Mouse (Mus musculus): ENCODE measurements at regions not wholly inside any gene's neighbourhood (a gene's known extent, or its start where the extent isn't known, plus 50 kb on each side); places are given as distances from the start of the nearest gene placed in this dataset.

DNA sequence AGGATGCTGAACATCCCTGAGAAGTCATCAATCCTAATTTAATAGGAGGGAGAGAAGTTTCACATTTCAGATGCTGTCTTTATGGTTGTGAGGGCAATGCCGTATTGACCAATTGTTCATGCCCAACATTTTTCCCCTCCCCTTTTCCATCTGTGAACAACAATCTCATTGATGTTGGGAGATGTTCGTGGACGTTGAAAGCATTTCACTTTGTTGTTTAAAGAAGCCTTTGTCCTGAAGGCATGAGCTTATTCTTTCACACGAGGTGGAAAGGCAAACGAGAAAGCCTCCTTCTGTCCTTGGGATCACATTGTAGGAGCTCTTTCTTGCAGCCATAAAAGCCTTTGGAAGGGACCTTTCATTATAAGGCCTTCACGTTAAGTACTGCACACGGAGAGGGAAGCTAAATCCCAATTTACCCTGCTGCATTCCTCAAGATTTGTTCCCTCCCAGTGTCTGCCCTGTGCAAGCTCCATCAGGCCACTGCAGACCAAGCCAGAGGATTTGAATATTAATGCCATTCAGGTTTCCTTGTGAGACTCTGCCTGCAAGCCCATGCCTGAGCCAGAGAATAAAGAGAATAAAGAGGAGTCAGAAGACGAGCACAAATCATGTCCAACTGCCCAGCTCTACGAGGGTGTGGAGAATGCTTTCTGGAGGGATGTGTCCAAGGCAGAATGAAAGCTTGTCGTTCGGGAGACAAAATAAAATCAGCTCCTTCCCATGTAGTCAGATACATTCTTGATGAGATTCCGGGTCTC is 195.4 kb downstream of the Tmem38b start:
- no peak for TF ChIP-seq POLR2A (IDR thresholded peaks at IDR 0.05; ENCODE audit: insufficient read depth, low read length)
- no peak for TF ChIP-seq CTCF (IDR thresholded peaks at IDR 0.05; ENCODE audit: low read depth, low read length)
- TF ChIP-seq EP300 (IDR thresholded peaks at IDR 0.05; ENCODE audit: insufficient read depth, low read depth, low read length): no peak
- Histone ChIP-seq H3K27ac (ENCODE audit: insufficient read depth, low read length) (no peak overlapping the region), H3K9me3 (replicated peaks; ENCODE audit: control insufficient read depth, insufficient read depth, low read length, poor library complexity, severe bottlenecking) (no peaks in the 10 kb centered on the region), H3K9ac (ENCODE audit: low read depth, poor library complexity, severe bottlenecking) (no peak overlapping the region), H3K27me3 (ENCODE audit: control insufficient read depth, insufficient read depth, low read length, poor library complexity, severe bottlenecking) (no peaks in the 10 kb centered on the region), H3K4me3 (ENCODE audit: low read depth, low read length) (no peak overlapping the region), H3K36me3 (ENCODE audit: control insufficient read depth, insufficient read depth, low read length, poor library complexity, severe bottlenecking) (no peaks in the 10 kb centered on the region), H3K4me1 (ENCODE audit: control insufficient read depth, insufficient read depth, low read length) (no peaks in the 10 kb centered on the region)

- Histone ChIP-seq H3K27ac (ENCODE audit: insufficient read depth, low read length) (no peak overlapping the region), H3K27me3 (ENCODE audit: control insufficient read depth, insufficient read depth, low read length, poor library complexity, severe bottlenecking) (no peaks in the 10 kb centered on the region), H3K36me3 (ENCODE audit: control insufficient read depth, insufficient read depth, low read length, poor library complexity, severe bottlenecking) (no peaks in the 10 kb centered on the region), H3K9me3 (replicated peaks; ENCODE audit: control insufficient read depth, insufficient read depth, low read length, poor library complexity, severe bottlenecking) (no peaks in the 10 kb centered on the region), H3K9ac (ENCODE audit: low read depth, poor library complexity, severe bottlenecking) (no peak overlapping the region), H3K4me1 (ENCODE audit: control insufficient read depth, insufficient read depth, low read length) (no peaks in the 10 kb centered on the region), H3K4me3 (ENCODE audit: low read depth, low read length) (no peak overlapping the region)
- no peak for TF ChIP-seq CTCF (IDR thresholded peaks at IDR 0.05; ENCODE audit: low read depth, low read length)
- TF ChIP-seq EP300 (IDR thresholded peaks at IDR 0.05; ENCODE audit: insufficient read depth, low read depth, low read length): no peak
- TF ChIP-seq POLR2A (IDR thresholded peaks at IDR 0.05; ENCODE audit: insufficient read depth, low read length): no peak
Measured at GRCm38 (mm10) chr4:54021861-54022385, 196.1 kb downstream of the Tmem38b start.

GRCm38 (mm10) chr4:54026919-54027318 is 201.1 kb downstream of the Tmem38b start:
- H3K27me3 ChIP-seq (ENCODE audit: control insufficient read depth, insufficient read depth, low read length, poor library complexity, severe bottlenecking): no peaks in the 10 kb centered on the region
- peaks cover 6% of the 10 kb centered on the region for H3K4me1 ChIP-seq (ENCODE audit: control insufficient read depth, insufficient read depth, low read length)
- no peaks in the 10 kb centered on the region for H3K36me3 ChIP-seq (ENCODE audit: control insufficient read depth, insufficient read depth, low read length, poor library complexity, severe bottlenecking)
- H3K9ac ChIP-seq (ENCODE audit: low read depth, poor library complexity, severe bottlenecking): no peak overlapping the region
- TF ChIP-seq CTCF (IDR thresholded peaks at IDR 0.05; ENCODE audit: low read depth, low read length): no peak
- no peak overlapping the region for H3K27ac ChIP-seq (ENCODE audit: insufficient read depth, low read length)
- H3K4me3 ChIP-seq (ENCODE audit: low read depth, low read length): no peak overlapping the region
- no peaks in the 10 kb centered on the region for H3K9me3 ChIP-seq (replicated peaks; ENCODE audit: control insufficient read depth, insufficient read depth, low read length, poor library complexity, severe bottlenecking)

DNA sequence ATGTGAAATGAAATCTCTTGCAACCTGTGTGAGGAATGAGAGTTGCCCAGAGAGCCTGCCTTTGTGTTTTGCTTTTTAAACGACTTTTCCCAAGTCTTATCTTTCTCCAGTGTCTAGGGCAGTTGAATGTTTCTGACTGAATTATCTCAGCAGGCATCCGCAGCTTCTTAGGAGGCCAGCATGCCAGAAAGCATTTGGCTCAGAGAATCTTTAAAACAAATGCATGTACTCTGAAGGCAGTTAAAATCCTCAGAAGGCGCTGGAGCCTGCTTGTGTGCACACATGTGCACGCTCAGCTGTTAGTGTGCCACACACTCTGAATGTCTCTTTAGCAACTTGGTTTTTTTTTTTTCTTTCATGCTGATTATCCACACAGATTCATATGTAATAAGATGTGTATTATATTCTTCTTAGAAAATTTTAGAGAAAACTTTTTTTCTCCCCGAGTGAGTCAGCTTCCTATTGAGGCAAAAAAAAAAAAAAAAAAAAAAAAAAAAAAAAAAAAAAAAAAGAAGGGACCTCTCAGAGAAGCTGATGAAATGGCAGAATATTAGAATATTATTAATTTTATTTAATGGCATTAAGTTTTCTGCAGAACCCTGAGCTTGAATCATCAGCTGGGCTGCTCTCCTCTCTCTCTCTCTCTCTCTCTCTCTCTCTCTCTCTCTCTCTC is 201.9 kb downstream of the Tmem38b start:
- Histone ChIP-seq H3K27me3 (ENCODE audit: control insufficient read depth, insufficient read depth, low read length, poor library complexity, severe bottlenecking) (no peaks in the 10 kb centered on the region), H3K4me1 (ENCODE audit: control insufficient read depth, insufficient read depth, low read length) (peaks cover 8% of the 10 kb centered on the region), H3K36me3 (ENCODE audit: control insufficient read depth, insufficient read depth, low read length, poor library complexity, severe bottlenecking) (no peaks in the 10 kb centered on the region), H3K27ac (ENCODE audit: insufficient read depth, low read length) (no peak overlapping the region), H3K9me3 (replicated peaks; ENCODE audit: control insufficient read depth, insufficient read depth, low read length, poor library complexity, severe bottlenecking) (no peaks in the 10 kb centered on the region), H3K4me3 (ENCODE audit: low read depth, low read length) (no peak overlapping the region), H3K9ac (ENCODE audit: low read depth, poor library complexity, severe bottlenecking) (no peak overlapping the region)
- TF ChIP-seq CTCF (IDR thresholded peaks at IDR 0.05; ENCODE audit: low read depth, low read length) (no peak), EP300 (IDR thresholded peaks at IDR 0.05; ENCODE audit: insufficient read depth, low read depth, low read length) (no peak), POLR2A (IDR thresholded peaks at IDR 0.05; ENCODE audit: insufficient read depth, low read length) (no peak)

- no peak overlapping the region for H3K9ac ChIP-seq (ENCODE audit: low read depth, poor library complexity, severe bottlenecking)
Measured at GRCm38 (mm10) chr4:54045258-54046029, 219.6 kb downstream of the Tmem38b start.

More at GRCm38 (mm10) chr4:54045258-54046029, 219.6 kb downstream of the Tmem38b start:
- no peak for TF ChIP-seq POLR2A (IDR thresholded peaks at IDR 0.05; ENCODE audit: insufficient read depth, low read length)
- no peak for TF ChIP-seq CTCF (IDR thresholded peaks at IDR 0.05; ENCODE audit: low read depth, low read length)
- no peak for TF ChIP-seq EP300 (IDR thresholded peaks at IDR 0.05; ENCODE audit: insufficient read depth, low read depth, low read length)
- Histone ChIP-seq H3K27ac (ENCODE audit: insufficient read depth, low read length) (no peak overlapping the region), H3K4me1 (ENCODE audit: control insufficient read depth, insufficient read depth, low read length) (no peaks in the 10 kb centered on the region), H3K27me3 (ENCODE audit: control insufficient read depth, insufficient read depth, low read length, poor library complexity, severe bottlenecking) (no peaks in the 10 kb centered on the region), H3K4me3 (ENCODE audit: low read depth, low read length) (no peak overlapping the region), H3K9me3 (replicated peaks; ENCODE audit: control insufficient read depth, insufficient read depth, low read length, poor library complexity, severe bottlenecking) (no peaks in the 10 kb centered on the region), H3K36me3 (ENCODE audit: control insufficient read depth, insufficient read depth, low read length, poor library complexity, severe bottlenecking) (no peaks in the 10 kb centered on the region)
